ENCODE assay signal across 12 mouse cellular contexts in the genomic region with DNA sequence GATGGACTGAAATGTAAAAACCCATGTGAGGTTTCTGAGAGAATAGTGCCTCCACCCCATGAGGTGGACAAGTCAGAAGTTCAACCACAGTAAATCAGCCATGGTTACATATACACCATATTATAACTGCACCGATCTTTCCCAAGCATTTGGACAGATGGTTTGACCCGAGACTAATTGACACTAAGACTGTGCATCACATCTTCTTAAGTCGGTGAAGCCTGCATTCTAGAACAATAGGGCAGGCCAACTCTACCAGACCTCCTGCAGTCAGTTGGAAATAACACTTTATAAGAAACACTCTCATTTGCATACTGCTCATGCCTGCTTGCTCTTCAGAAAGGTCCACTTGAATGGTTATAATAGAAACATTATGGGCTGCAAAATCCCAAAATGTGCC.
"Had no signal": no experiment of that assay in that cellular context is flagged by ENCODE, and none has a peak within 500 bp of the region (broad histone marks: within the 10 kb centered on the region; RNA-seq: fewer than 3 reads in every experiment).

No protein-coding gene starts in this region.

- H3K9me3 ChIP-seq: limb, embryonic 13.5 days; neural tube, embryonic 12.5 days had no signal

- H3K27me3 ChIP-seq: limb, embryonic 13.5 days; neural tube, embryonic 12.5 days had no signal

- H3K36me3 ChIP-seq: limb, embryonic 13.5 days; neural tube, embryonic 12.5 days had no signal

- DNase-seq: kidney, adult 9 months; kidney, postnatal 36 days; left cerebral cortex, postnatal 4 days; lung, adult 18-20 months; right cerebral cortex, adult 18-20 months; right cerebral cortex, postnatal 25 days; thymus, postnatal 36 days had no signal

- H3K4me2 ChIP-seq: limb, embryonic 13.5 days; neural tube, embryonic 12.5 days had no signal

- H3K27ac ChIP-seq: kidney, postnatal 0 days; limb, embryonic 13.5 days; liver, embryonic 14.5 days; neural tube, embryonic 12.5 days had no signal

- H3K4me3 ChIP-seq: limb, embryonic 13.5 days; myocyte; neural tube, embryonic 12.5 days had no signal

- H3K9ac ChIP-seq: limb, embryonic 13.5 days; liver, embryonic 14.5 days; neural tube, embryonic 12.5 days had no signal

- H3K4me1 ChIP-seq: limb, embryonic 13.5 days had no signal
